Mouse (Mus musculus) liver, adult 2 months (tissue): Measurements from ENCODE around the gene Ap4e1.

ENCODE experiments used
- CTCF ChIP-seq: fragments of 200-500 bp; IDR thresholded peaks from 2 replicates; pipeline ENCODE4 v1.5.1; 2011; ENCODE audit warnings: low read depth, low read length, control low read depth
- POLR2A ChIP-seq: fragments of 200-500 bp; IDR thresholded peaks from 2 replicates; pipeline ENCODE4 v1.6.1; 2011; ENCODE audit warnings: low read length, control low read depth; ENCODE audit not compliant: insufficient read depth; ENCODE audit errors: extremely low read depth

DNA sequence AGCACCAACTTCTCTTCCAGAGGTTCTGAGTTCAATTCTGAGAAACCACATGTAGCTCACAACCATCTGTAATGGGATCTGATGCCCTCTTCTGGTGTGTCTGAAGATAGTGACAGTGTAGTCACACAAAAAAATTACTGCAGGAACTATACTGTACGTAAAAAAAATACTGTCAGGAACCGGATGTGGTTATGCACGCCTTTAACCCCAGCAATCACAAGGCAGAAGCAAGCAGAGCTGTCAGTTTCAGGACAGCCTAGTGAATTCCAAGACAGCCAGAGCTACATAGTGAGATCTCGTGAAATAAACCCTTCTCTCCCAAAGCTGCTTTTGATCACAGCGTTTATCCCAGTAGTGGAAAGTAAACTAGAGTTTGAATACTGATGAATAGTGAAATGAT is 77.7 kb downstream of the Ap4e1 start:
- TF ChIP-seq POLR2A (no peak), CTCF (no peak)
